Mouse (Mus musculus): Measurements from ENCODE around the gene 2010003K11Rik. TPM values are rescaled to one million over a fixed set of nuclear protein-coding genes. Genes with fewer than 3 reads are reported as not detected.

Gene 2010003K11Rik
- polyA plus RNA-seq (2014; fragmentation: Nextera tagmentation; extraction: Ambion mirVana): not detected in 2 replicates

GRCm38 (mm10) chr19:4498062-4498933, at the start of gene 2010003K11Rik:
Gene 2010003K11Rik (minus strand): TSS chr19:4498583.
- Histone ChIP-seq H3K4me2 (ENCODE audit: low read depth, severe bottlenecking) (no peak within 1 kb of the TSS), H3K9me3 (ENCODE audit: control insufficient read depth, low read length) (no peaks in the 10 kb centered on the region), H3K27me3 (ENCODE audit: control insufficient read depth, insufficient read depth, low read length) (no peaks in the 10 kb centered on the region), H3K36me3 (ENCODE audit: control insufficient read depth, insufficient read depth, low read length) (no peaks in the 10 kb centered on the region), H3K27ac (replicated peaks; ENCODE audit: low read depth, low read length) (no peak within 1 kb of the TSS), H3K4me1 (ENCODE audit: control insufficient read depth, insufficient read depth, low read length) (no peaks in the 10 kb centered on the region; the same call in 1 of the 2 replicates), H3K9ac (ENCODE audit: low read length) (no peak within 1 kb of the TSS), H3K4me3 (ENCODE audit: low read depth, low read length) (no peak within 1 kb of the TSS)
- DNase-seq (ENCODE audit: low spot score) (no peak), ATAC-seq (ENCODE audit: insufficient number of reproducible peaks, low FRiP score, low TSS enrichment, low read depth) (no peak)
- WGBS: 67% methylated on average over 16 of the region's 16 CpGs

- no peak for ATAC-seq (ENCODE audit: insufficient number of reproducible peaks, low FRiP score, low TSS enrichment, low read depth)
- H3K4me3 ChIP-seq (ENCODE audit: low read depth, low read length): no peak overlapping the region
- DNase-seq (ENCODE audit: low spot score): no peak
- H3K4me1 ChIP-seq (ENCODE audit: control insufficient read depth, insufficient read depth, low read length): no peaks in the 10 kb centered on the region
- 87% methylated on average over 6 of the region's 6 CpGs for whole genome bisulfite sequencing
- no peaks in the 10 kb centered on the region for H3K9me3 ChIP-seq (ENCODE audit: control insufficient read depth, low read length)
- no peaks in the 10 kb centered on the region for H3K36me3 ChIP-seq (ENCODE audit: control insufficient read depth, insufficient read depth, low read length)
- H3K27me3 ChIP-seq (ENCODE audit: control insufficient read depth, insufficient read depth, low read length): no peaks in the 10 kb centered on the region
- no peak overlapping the region for H3K27ac ChIP-seq (replicated peaks; ENCODE audit: low read depth, low read length)
- no peak overlapping the region for H3K9ac ChIP-seq (ENCODE audit: low read length)
- no peak overlapping the region for H3K4me2 ChIP-seq (ENCODE audit: low read depth, severe bottlenecking)
Measured at GRCm38 (mm10) chr19:4547801-4548200, 49.4 kb upstream of the 2010003K11Rik start.

GRCm38 (mm10) chr19:4545841-4546240, 47.5 kb upstream of the 2010003K11Rik start:
- Histone ChIP-seq H3K9ac (ENCODE audit: low read length) (no peak overlapping the region), H3K4me1 (ENCODE audit: control insufficient read depth, insufficient read depth, low read length) (no peaks in the 10 kb centered on the region), H3K9me3 (ENCODE audit: control insufficient read depth, low read length) (no peaks in the 10 kb centered on the region), H3K4me2 (ENCODE audit: low read depth, severe bottlenecking) (no peak overlapping the region), H3K36me3 (ENCODE audit: control insufficient read depth, insufficient read depth, low read length) (no peaks in the 10 kb centered on the region), H3K27me3 (ENCODE audit: control insufficient read depth, insufficient read depth, low read length) (no peaks in the 10 kb centered on the region), H3K4me3 (ENCODE audit: low read depth, low read length) (no peak overlapping the region), H3K27ac (replicated peaks; ENCODE audit: low read depth, low read length) (no peak overlapping the region)
- ATAC-seq (ENCODE audit: insufficient number of reproducible peaks, low FRiP score, low TSS enrichment, low read depth) (no peak), DNase-seq (ENCODE audit: low spot score) (no peak)
- WGBS: 86% methylated on average over 6 of the region's 6 CpGs

GRCm38 (mm10) chr19:4545091-4545490, 46.7 kb upstream of the 2010003K11Rik start:
- no peak for ATAC-seq (ENCODE audit: insufficient number of reproducible peaks, low FRiP score, low TSS enrichment, low read depth)
- no peak for DNase-seq (ENCODE audit: low spot score)
- Histone ChIP-seq H3K4me3 (ENCODE audit: low read depth, low read length) (no peak overlapping the region), H3K27me3 (ENCODE audit: control insufficient read depth, insufficient read depth, low read length) (no peaks in the 10 kb centered on the region), H3K36me3 (ENCODE audit: control insufficient read depth, insufficient read depth, low read length) (no peaks in the 10 kb centered on the region), H3K9ac (ENCODE audit: low read length) (no peak overlapping the region), H3K27ac (replicated peaks; ENCODE audit: low read depth, low read length) (no peak overlapping the region), H3K9me3 (ENCODE audit: control insufficient read depth, low read length) (no peaks in the 10 kb centered on the region), H3K4me2 (ENCODE audit: low read depth, severe bottlenecking) (no peak overlapping the region), H3K4me1 (ENCODE audit: control insufficient read depth, insufficient read depth, low read length) (no peaks in the 10 kb centered on the region)
- 86% methylated on average over 4 of the region's 4 CpGs for WGBS

- DNase-seq (ENCODE audit: low spot score) (no peak), ATAC-seq (ENCODE audit: insufficient number of reproducible peaks, low FRiP score, low TSS enrichment, low read depth) (no peak)
- Histone ChIP-seq H3K4me1 (ENCODE audit: control insufficient read depth, insufficient read depth, low read length) (no peaks in the 10 kb centered on the region), H3K27ac (replicated peaks; ENCODE audit: low read depth, low read length) (no peak overlapping the region), H3K9ac (ENCODE audit: low read length) (no peak overlapping the region), H3K4me2 (ENCODE audit: low read depth, severe bottlenecking) (no peak overlapping the region), H3K4me3 (ENCODE audit: low read depth, low read length) (no peak overlapping the region), H3K9me3 (ENCODE audit: control insufficient read depth, low read length) (no peaks in the 10 kb centered on the region), H3K27me3 (ENCODE audit: control insufficient read depth, insufficient read depth, low read length) (no peaks in the 10 kb centered on the region), H3K36me3 (ENCODE audit: control insufficient read depth, insufficient read depth, low read length) (no peaks in the 10 kb centered on the region)
Measured at GRCm38 (mm10) chr19:4542081-4542480, 43.7 kb upstream of the 2010003K11Rik start.

- no peaks in the 10 kb centered on the region for H3K27me3 ChIP-seq (ENCODE audit: control insufficient read depth, insufficient read depth, low read length)
- no peak overlapping the region for H3K4me3 ChIP-seq (ENCODE audit: low read depth, low read length)
- H3K27ac ChIP-seq (replicated peaks; ENCODE audit: low read depth, low read length): no peak overlapping the region
- WGBS: 93% methylated on average over 3 of the region's 3 CpGs
- H3K4me2 ChIP-seq (ENCODE audit: low read depth, severe bottlenecking): no peak overlapping the region
- no peak overlapping the region for H3K9ac ChIP-seq (ENCODE audit: low read length)
- no peaks in the 10 kb centered on the region for H3K4me1 ChIP-seq (ENCODE audit: control insufficient read depth, insufficient read depth, low read length)
- H3K36me3 ChIP-seq (ENCODE audit: control insufficient read depth, insufficient read depth, low read length): no peaks in the 10 kb centered on the region
- ATAC-seq (ENCODE audit: insufficient number of reproducible peaks, low FRiP score, low TSS enrichment, low read depth) (no peak), DNase-seq (ENCODE audit: low spot score) (no peak)
- H3K9me3 ChIP-seq (ENCODE audit: control insufficient read depth, low read length): no peaks in the 10 kb centered on the region
Measured at GRCm38 (mm10) chr19:4540992-4541391, 42.6 kb upstream of the 2010003K11Rik start.

- Histone ChIP-seq H3K9ac (ENCODE audit: low read length) (no peak overlapping the region), H3K4me1 (ENCODE audit: control insufficient read depth, insufficient read depth, low read length) (no peaks in the 10 kb centered on the region), H3K4me3 (ENCODE audit: low read depth, low read length) (no peak overlapping the region), H3K4me2 (ENCODE audit: low read depth, severe bottlenecking) (no peak overlapping the region), H3K27me3 (ENCODE audit: control insufficient read depth, insufficient read depth, low read length) (no peaks in the 10 kb centered on the region), H3K27ac (replicated peaks; ENCODE audit: low read depth, low read length) (no peak overlapping the region), H3K9me3 (ENCODE audit: control insufficient read depth, low read length) (no peaks in the 10 kb centered on the region), H3K36me3 (ENCODE audit: control insufficient read depth, insufficient read depth, low read length) (no peaks in the 10 kb centered on the region)
- WGBS: 91% methylated on average over 6 of the region's 6 CpGs
- no peak for DNase-seq (ENCODE audit: low spot score)
- ATAC-seq (ENCODE audit: insufficient number of reproducible peaks, low FRiP score, low TSS enrichment, low read depth): no peak
Measured at GRCm38 (mm10) chr19:4540263-4540662, 41.9 kb upstream of the 2010003K11Rik start.

- DNase-seq (ENCODE audit: low spot score) (no peak), ATAC-seq (ENCODE audit: insufficient number of reproducible peaks, low FRiP score, low TSS enrichment, low read depth) (no peak)
- 78% methylated on average over 3 of the region's 3 CpGs for WGBS
Measured at GRCm38 (mm10) chr19:4536606-4537005, 38.2 kb upstream of the 2010003K11Rik start.

More at GRCm38 (mm10) chr19:4536606-4537005, 38.2 kb upstream of the 2010003K11Rik start:
- no peaks in the 10 kb centered on the region for H3K27me3 ChIP-seq (ENCODE audit: control insufficient read depth, insufficient read depth, low read length)
- H3K4me3 ChIP-seq (ENCODE audit: low read depth, low read length): no peak overlapping the region
- H3K27ac ChIP-seq (replicated peaks; ENCODE audit: low read depth, low read length): no peak overlapping the region
- no peak overlapping the region for H3K4me2 ChIP-seq (ENCODE audit: low read depth, severe bottlenecking)
- no peaks in the 10 kb centered on the region for H3K4me1 ChIP-seq (ENCODE audit: control insufficient read depth, insufficient read depth, low read length)
- H3K9me3 ChIP-seq (ENCODE audit: control insufficient read depth, low read length): no peaks in the 10 kb centered on the region
- no peak overlapping the region for H3K9ac ChIP-seq (ENCODE audit: low read length)
- no peaks in the 10 kb centered on the region for H3K36me3 ChIP-seq (ENCODE audit: control insufficient read depth, insufficient read depth, low read length)
